Mouse (Mus musculus): ENCODE data around the gene Il12rb1.

The Il12rb1 gene

GRCm38 (mm10) chr8:70775851-70776495, 32.3 kb upstream of the Il12rb1 start:
- peaks cover 85% of the 10 kb centered on the region for H3K4me1 ChIP-seq (replicated peaks; ENCODE audit: low read depth, low read length)
- no peaks in the 10 kb centered on the region for H3K9me3 ChIP-seq (ENCODE audit: low read length)
- H3K36me3 ChIP-seq (ENCODE audit: insufficient read depth, low read length): peaks cover 74% of the 10 kb centered on the region
- peak overlapping the region; percentile 93 for H3K4me3 ChIP-seq (replicated peaks; ENCODE audit: low read length)
- H3K27me3 ChIP-seq (ENCODE audit: insufficient read depth, low read length): peaks cover 3% of the 10 kb centered on the region; the same call in 1 of the 2 replicates
- TF ChIP-seq NANOG (IDR thresholded peaks at IDR 0.05; ENCODE audit: borderline replicate concordance, low read length): no peak
- no peak for TF ChIP-seq POU5F1 (IDR thresholded peaks at IDR 0.05; ENCODE audit: borderline replicate concordance, low read length)
- no peak for TF ChIP-seq CTCF (conservative IDR thresholded peaks at IDR 0.05; ENCODE audit: low read length)

- TF ChIP-seq NANOG (IDR thresholded peaks at IDR 0.05; ENCODE audit: borderline replicate concordance, low read length): no peak
- no peak for TF ChIP-seq CTCF (conservative IDR thresholded peaks at IDR 0.05; ENCODE audit: low read length)
- Histone ChIP-seq H3K4me3 (replicated peaks; ENCODE audit: low read length) (peak within 1 kb of the TSS; percentile 93), H3K36me3 (ENCODE audit: insufficient read depth, low read length) (peaks cover 74% of the 10 kb centered on the region), H3K27me3 (ENCODE audit: insufficient read depth, low read length) (peaks cover 3% of the 10 kb centered on the region; the same call in 1 of the 2 replicates), H3K9me3 (ENCODE audit: low read length) (no peaks in the 10 kb centered on the region), H3K4me1 (replicated peaks; ENCODE audit: low read depth, low read length) (peaks cover 84% of the 10 kb centered on the region)
These were observed 31.5 kb upstream of the Il12rb1 start, which contains the start of gene Pik3r2 for GRCm38 (mm10) chr8:70776496-70777444. Gene Pik3r2 (minus strand): TSS chr8:70776713.

GRCm38 (mm10) chr8:70780093-70780492, 28.2 kb upstream of the Il12rb1 start:
- H3K27me3 ChIP-seq (ENCODE audit: insufficient read depth, low read length): peaks cover 3% of the 10 kb centered on the region; the same call in 1 of the 2 replicates
- no peak for TF ChIP-seq POU5F1 (IDR thresholded peaks at IDR 0.05; ENCODE audit: borderline replicate concordance, low read length)
- TF ChIP-seq CTCF (conservative IDR thresholded peaks at IDR 0.05; ENCODE audit: low read length): no peak
- no peak for TF ChIP-seq NANOG (IDR thresholded peaks at IDR 0.05; ENCODE audit: borderline replicate concordance, low read length)
- peaks cover 68% of the 10 kb centered on the region for H3K4me1 ChIP-seq (replicated peaks; ENCODE audit: low read depth, low read length)
- peaks cover 70% of the 10 kb centered on the region for H3K36me3 ChIP-seq (ENCODE audit: insufficient read depth, low read length)
- H3K4me3 ChIP-seq (replicated peaks; ENCODE audit: low read length): peak overlapping the region; percentile 73
- H3K9me3 ChIP-seq (ENCODE audit: low read length): no peaks in the 10 kb centered on the region

- TF ChIP-seq POU5F1 (IDR thresholded peaks at IDR 0.05; ENCODE audit: borderline replicate concordance, low read length): no peak
- TF ChIP-seq NANOG (IDR thresholded peaks at IDR 0.05; ENCODE audit: borderline replicate concordance, low read length): no peak
- no peak for TF ChIP-seq CTCF (conservative IDR thresholded peaks at IDR 0.05; ENCODE audit: low read length)
- H3K27me3 ChIP-seq (ENCODE audit: insufficient read depth, low read length): no peaks in the 10 kb centered on the region; the same call in 1 of the 2 replicates
- H3K4me1 ChIP-seq (replicated peaks; ENCODE audit: low read depth, low read length): peaks cover 71% of the 10 kb centered on the region
- H3K36me3 ChIP-seq (ENCODE audit: insufficient read depth, low read length): peaks cover 68% of the 10 kb centered on the region
- H3K4me3 ChIP-seq (replicated peaks; ENCODE audit: low read length): peak overlapping the region; percentile 52
- no peaks in the 10 kb centered on the region for H3K9me3 ChIP-seq (ENCODE audit: low read length)
These were observed 21.8 kb upstream of the Il12rb1 start for GRCm38 (mm10) chr8:70786291-70787050.

GRCm38 (mm10) chr8:70787051-70787445, 21.2 kb upstream of the Il12rb1 start:
- Histone ChIP-seq H3K4me1 (replicated peaks; ENCODE audit: low read depth, low read length) (peaks cover 74% of the 10 kb centered on the region), H3K27me3 (ENCODE audit: insufficient read depth, low read length) (no peaks in the 10 kb centered on the region; the same call in 1 of the 2 replicates), H3K36me3 (ENCODE audit: insufficient read depth, low read length) (peaks cover 62% of the 10 kb centered on the region), H3K4me3 (replicated peaks; ENCODE audit: low read length) (peak overlapping the region; percentile 66), H3K9me3 (ENCODE audit: low read length) (no peaks in the 10 kb centered on the region)
- TF ChIP-seq NANOG (IDR thresholded peaks at IDR 0.05; ENCODE audit: borderline replicate concordance, low read length) (no peak), CTCF (conservative IDR thresholded peaks at IDR 0.05; ENCODE audit: low read length) (no peak), POU5F1 (IDR thresholded peaks at IDR 0.05; ENCODE audit: borderline replicate concordance, low read length) (no peak)

GRCm38 (mm10) chr8:70787941-70788667, 20.1 kb upstream of the Il12rb1 start:
- H3K4me3 ChIP-seq (replicated peaks; ENCODE audit: low read length): peak overlapping the region; percentile 66
- no peaks in the 10 kb centered on the region; the same call in 1 of the 2 replicates for H3K27me3 ChIP-seq (ENCODE audit: insufficient read depth, low read length)
- H3K36me3 ChIP-seq (ENCODE audit: insufficient read depth, low read length): peaks cover 58% of the 10 kb centered on the region
- TF ChIP-seq POU5F1 (IDR thresholded peaks at IDR 0.05; ENCODE audit: borderline replicate concordance, low read length) (no peak), NANOG (IDR thresholded peaks at IDR 0.05; ENCODE audit: borderline replicate concordance, low read length) (no peak), CTCF (conservative IDR thresholded peaks at IDR 0.05; ENCODE audit: low read length) (no peak)
- peaks cover 77% of the 10 kb centered on the region for H3K4me1 ChIP-seq (replicated peaks; ENCODE audit: low read depth, low read length)
- no peaks in the 10 kb centered on the region for H3K9me3 ChIP-seq (ENCODE audit: low read length)

GRCm38 (mm10) chr8:70789046-70789445, 19.2 kb upstream of the Il12rb1 start:
- Histone ChIP-seq H3K36me3 (ENCODE audit: insufficient read depth, low read length) (peaks cover 48% of the 10 kb centered on the region), H3K4me1 (replicated peaks; ENCODE audit: low read depth, low read length) (peaks cover 79% of the 10 kb centered on the region)
- TF ChIP-seq POU5F1 (IDR thresholded peaks at IDR 0.05; ENCODE audit: borderline replicate concordance, low read length): no peak
- TF ChIP-seq CTCF (conservative IDR thresholded peaks at IDR 0.05; ENCODE audit: low read length): no peak
- TF ChIP-seq NANOG (IDR thresholded peaks at IDR 0.05; ENCODE audit: borderline replicate concordance, low read length): no peak

More at GRCm38 (mm10) chr8:70789046-70789445, 19.2 kb upstream of the Il12rb1 start:
- Histone ChIP-seq H3K27me3 (ENCODE audit: insufficient read depth, low read length) (peaks cover 5% of the 10 kb centered on the region), H3K4me3 (replicated peaks; ENCODE audit: low read length) (peak overlapping the region; percentile 66; the same call in 1 of the 2 replicates), H3K9me3 (ENCODE audit: low read length) (no peaks in the 10 kb centered on the region)

Data from E14TG2a.4 (cell line).